Mouse (Mus musculus) thymus, adult 18-20 months (tissue): ENCODE measurements around the gene Tacc3.

Source experiments
- DNase-seq, 2 experiments: peaks; one replicate each; pipeline ENCODE4 v3.0.0; 2022; ENCODE audit warnings: mixed read lengths in 2 of 2

The Tacc3 gene

DNA sequence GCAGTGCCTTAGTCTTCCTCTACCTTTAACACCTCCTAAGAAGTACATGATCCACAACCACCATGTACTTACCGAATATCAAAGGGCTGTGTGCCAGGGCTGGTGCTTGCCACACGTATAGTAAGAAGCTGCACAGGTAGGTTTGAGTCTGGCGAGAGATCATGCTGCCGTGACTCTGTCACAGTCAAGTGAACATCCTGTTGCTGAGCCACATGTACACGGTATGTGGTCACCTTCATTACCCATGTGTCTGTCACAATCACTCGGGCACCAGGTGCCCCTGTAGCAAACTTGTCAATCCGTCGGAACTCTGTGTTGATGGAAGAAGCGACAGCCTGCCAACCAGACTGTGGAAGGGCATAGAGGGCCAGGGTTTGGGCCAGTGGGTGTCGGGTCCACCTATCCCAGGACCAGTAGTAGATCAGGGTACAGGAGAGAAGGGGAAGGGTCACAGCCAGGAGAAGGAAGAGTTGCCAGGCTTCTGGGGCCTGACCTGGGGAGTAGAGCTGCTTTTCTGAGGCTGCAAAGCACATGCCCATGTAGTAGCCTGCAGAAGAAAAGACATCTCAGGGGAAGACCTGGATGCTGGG is 2.6 kb upstream of the Tacc3 start:
- no peak for DNase-seq

- DNase-seq, result no peak
Observed at GRCm38 (mm10) chr5:33656739-33657138, 1.2 kb upstream of the Tacc3 start.

- DNase-seq, result no peak
Observed at GRCm38 (mm10) chr5:33657251-33657786, 609 bp upstream of the Tacc3 start.

GRCm38 (mm10) chr5:33658664-33659050 is 729 bp downstream of the Tacc3 start:
- DNase-seq, result no peak

- no peak for DNase-seq
Observed at GRCm38 (mm10) chr5:33668223-33668622, 10.3 kb downstream of the Tacc3 start.

DNA sequence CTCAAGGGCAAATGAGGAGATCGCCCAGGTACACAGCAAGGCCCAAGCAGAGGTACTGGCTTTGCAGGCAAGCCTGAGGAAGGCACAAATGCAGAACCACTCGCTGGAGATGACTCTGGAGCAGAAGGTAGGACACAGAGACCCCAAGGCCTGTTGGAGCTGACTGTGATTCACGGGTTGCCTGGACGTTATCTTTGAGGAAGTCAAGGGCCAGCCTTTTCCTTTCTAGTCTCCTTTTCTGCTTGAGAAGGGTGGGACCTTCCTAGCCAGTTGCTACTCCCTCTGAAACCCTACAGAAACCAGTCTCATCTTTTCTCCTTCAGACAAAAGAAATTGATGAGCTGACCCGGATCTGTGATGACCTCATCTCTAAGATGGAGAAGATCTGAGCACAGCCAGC is 13.7 kb downstream of the Tacc3 start:
- DNase-seq, result no peak

DNA sequence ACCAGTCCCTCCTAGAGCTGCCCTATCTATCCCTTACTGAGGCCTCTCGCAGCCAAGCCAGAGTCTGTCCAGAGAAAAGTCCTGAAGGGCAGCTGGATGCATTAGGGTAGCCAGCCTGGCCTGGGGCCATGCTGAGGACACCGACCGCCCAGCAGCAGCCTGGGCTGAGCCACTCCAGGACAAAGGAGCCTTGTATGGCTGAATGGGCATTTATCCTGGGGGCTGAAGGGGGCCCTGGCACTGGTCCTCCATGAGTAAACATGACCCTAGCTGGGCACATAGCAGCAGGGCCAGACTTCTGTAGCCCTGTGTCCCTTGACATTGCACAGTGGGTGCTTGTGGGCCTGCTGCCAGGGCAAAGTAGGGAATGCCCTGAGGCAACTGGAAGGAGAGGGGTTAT is 16.5 kb downstream of the Tacc3 start:
- DNase-seq, result no peak

DNA sequence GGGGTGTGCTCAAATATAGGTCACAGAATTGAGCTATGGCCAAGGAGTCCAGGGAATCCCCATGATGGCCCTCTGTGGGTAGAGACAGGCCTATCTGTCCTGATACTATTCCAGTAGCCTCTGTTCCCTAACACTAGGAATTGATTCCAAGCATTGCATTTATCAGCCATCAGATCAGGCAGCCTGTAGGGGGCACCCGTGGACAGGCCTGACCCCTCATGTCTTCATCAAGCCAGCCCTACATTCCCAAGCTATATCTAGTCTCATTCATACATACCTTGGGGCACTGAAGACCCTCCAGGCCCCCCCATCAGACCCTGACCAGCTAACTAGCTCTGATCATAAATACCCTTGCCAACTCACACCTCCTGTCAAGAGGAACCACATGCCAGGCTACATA is 18.0 kb downstream of the Tacc3 start:
- DNase-seq, result no peak

GRCm38 (mm10) chr5:33678244-33678643 is 20.3 kb downstream of the Tacc3 start:
- no peak for DNase-seq

GRCm38 (mm10) chr5:33681044-33681443 is 23.1 kb downstream of the Tacc3 start:
- DNase-seq, result no peak

GRCm38 (mm10) chr5:33681611-33682388 is 23.9 kb downstream of the Tacc3 start:
- no peak for DNase-seq

- no peak for DNase-seq
Observed at GRCm38 (mm10) chr5:33682963-33683362, 25.0 kb downstream of the Tacc3 start.

DNA sequence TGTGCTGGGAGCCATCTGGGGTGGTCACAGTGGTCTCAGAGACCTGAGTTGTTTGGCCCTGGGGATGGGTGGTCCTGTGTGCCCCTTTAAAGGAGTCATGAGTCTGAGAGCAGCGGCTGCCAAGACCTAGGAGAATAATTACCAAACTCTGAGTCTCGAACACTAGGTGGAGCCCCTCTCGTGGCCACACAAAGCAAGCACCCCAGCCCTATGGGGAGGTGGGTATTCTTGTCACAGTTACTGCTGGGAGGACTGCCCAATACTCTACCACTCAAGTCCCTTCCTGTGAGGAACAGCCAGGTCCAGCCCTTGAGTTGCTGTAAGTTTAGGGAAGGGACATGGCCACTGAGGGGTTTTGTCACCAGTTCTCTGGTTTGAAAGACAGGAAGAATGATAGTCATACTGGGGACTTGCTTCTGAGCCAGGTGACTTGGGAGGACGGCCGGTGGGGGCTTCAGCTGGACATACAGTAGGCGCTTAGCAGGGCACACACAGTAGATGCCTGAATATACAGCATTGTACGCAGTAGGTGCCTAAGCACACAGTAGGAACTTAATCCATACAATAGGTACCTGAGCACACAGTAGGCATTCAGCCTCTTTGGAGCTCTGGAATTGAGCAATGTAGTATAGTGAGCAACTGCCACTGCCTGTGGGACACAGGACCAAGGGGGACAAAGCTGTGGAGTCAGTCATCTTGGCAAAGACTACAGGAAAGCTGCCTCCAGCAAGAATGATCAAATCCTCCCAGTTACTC is 26.1 kb downstream of the Tacc3 start:
- no peak for DNase-seq

GRCm38 (mm10) chr5:33684932-33685331 is 27.0 kb downstream of the Tacc3 start:
- no peak for DNase-seq

GRCm38 (mm10) chr5:33687142-33687541 is 29.2 kb downstream of the Tacc3 start:
- DNase-seq, result no peak

DNA sequence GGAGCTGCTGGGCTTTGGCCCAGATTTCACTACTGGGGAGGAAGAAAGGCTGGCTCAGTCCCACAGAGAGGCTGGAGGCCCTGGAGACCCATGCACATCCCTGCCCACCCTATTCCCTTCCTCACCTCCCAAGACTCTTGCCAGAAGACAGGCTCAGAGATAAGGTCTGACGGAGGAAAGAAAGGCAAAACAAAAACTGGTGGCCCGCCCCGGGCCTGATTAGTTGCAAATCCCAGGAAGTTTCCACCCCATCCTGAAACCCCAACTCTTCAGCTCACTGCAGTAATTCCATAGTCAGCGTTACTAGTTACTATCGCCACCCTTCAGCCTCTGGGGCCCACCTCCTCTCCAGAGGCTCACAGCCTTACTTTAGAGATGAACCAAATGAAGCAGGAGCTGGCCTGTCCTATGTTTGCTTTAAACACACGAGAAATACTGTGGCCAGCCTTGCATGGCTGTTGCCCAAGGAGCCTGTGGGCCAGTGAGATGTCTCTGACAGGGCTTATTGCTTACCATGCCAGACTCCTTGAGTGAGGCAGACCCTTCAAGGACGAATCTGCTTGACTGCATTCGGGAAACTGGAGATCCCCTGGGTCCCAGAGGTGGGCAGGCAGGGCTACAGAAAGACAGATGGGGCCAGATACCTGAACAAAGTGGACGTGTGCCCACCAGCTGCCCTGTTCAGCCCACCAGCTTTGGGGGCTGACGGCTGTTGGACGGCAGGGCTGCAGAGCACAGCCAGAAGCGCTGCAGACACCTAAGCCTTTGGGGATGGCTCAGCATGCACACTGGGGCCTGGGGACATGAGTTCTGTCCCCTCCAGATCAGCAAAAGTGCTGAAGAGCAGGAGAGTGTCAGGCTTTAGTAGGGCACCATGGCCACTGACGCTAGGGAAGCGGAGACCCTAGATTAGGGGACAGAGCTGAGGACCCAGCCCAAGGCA is 30.6 kb downstream of the Tacc3 start:
- DNase-seq, result no peak

- DNase-seq, result no peak
Observed at GRCm38 (mm10) chr5:33689221-33689844, 31.4 kb downstream of the Tacc3 start.

DNA sequence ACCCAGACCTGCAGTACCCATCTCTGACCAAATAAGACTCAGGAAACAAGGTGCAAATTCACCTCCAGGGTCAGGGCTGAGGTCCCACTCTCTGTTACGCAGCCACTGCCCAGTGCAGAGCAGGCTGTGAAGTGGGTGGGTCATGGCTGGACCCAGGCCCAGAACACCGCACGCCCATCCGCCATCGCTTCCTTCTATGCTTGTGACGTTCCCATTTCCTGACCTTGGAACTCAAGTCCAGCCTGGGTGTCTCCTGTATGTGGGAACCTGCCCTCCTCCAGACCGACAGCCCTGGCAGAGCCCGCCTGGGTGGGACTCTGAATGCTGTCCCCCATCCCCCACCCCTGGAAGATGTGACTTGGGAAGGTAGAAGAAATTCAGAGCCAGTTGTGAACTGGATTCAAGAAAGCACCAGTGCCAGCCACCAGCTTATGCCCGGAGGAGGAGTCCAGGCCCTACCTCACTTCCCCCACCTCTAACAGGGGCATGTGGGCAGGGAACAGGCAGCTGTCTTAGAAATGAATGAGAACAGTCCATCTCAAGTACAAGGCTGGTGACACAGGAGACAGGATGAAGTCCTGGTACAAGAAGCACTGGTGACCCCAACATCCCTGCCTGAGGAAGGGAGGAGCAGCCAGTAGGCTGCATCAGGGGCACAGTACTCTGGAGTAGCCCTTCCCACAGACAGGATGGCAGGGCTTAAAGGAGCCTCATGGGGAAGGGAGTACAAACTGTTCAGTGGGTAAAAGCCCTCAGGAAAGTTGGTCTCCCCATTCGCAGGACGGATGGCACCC is 32.1 kb downstream of the Tacc3 start:
- no peak for DNase-seq

- DNase-seq, result no peak
Observed at GRCm38 (mm10) chr5:33692393-33692792, 34.5 kb downstream of the Tacc3 start.

DNA sequence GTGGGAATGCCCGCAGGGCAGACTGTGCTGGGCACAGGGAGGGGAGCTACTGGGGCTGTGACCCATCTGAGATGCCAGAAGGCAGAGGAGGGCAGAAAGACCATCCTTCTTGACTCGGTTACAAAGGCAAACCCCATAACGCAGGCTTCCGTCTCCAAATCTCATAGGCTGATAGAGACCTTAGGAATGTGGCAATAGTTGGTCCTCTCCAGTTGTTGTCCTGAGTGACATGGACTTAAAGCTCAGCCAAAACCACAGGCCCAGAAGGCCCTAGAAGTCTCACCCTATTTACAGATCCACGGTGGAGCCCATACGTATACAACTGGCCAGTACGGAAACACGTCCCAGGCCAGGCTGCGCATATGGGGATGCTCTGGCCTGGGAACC is 36.5 kb downstream of the Tacc3 start:
- no peak for DNase-seq
